In the genomic region with DNA sequence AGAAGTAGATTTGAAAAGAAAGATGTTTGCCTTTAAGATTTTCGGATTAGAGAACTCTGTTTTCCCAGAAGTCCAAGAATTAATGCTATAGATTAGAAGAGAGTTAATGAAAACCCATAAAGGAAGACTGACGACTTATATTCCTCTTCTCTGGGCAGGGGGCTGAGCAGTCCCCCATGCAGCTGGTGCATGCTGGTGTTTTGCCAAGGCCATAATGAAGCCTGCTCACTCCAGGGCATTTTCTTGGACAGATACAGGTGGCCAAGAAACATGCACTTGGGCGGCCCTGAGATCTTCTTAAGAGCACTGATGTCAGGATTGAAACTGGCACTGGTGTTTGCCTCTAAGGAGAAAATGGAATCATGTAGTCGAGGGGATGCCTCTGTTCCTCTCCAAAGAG, we compare ENCODE assay signal across 12 mouse cellular contexts.
DNase-seq lines count a peak whose midpoint lies in the region; ATAC-seq and TF ChIP-seq lines count a peak whose summit lies in the region.
"Had no signal": no experiment of that assay in that cellular context is flagged by ENCODE, and none has a peak within 500 bp of the region (broad histone marks: within the 10 kb centered on the region; RNA-seq: fewer than 3 reads in every experiment).

No protein-coding gene starts in this region.

- no peaks in the 10 kb centered on the region for H3K27me3 ChIP-seq in neural tube, embryonic 11.5 days (ENCODE audit: control insufficient read depth, insufficient read depth, low read length)
- no peaks in the 10 kb centered on the region for H3K27me3 ChIP-seq in hindbrain, embryonic 13.5 days
- no peaks in the 10 kb centered on the region for H3K27me3 ChIP-seq in neural tube, embryonic 12.5 days (replicated peaks)
- H3K27me3 ChIP-seq in kidney, adult 2 months (replicated peaks; ENCODE audit: control insufficient read depth, insufficient read depth, low read length): no peaks in the 10 kb centered on the region
- H3K27me3 ChIP-seq: limb, embryonic 15.5 days had no signal

- H3K4me2 ChIP-seq in neural tube, embryonic 11.5 days (ENCODE audit: low read depth): no peak overlapping the region
- peak overlapping the region; percentile 53; the same call in 1 of the 2 replicates for H3K4me2 ChIP-seq in hindbrain, embryonic 13.5 days
- H3K4me2 ChIP-seq in neural tube, embryonic 12.5 days (replicated peaks): no peak overlapping the region; the same call in 1 of the 2 replicates

- no peak for TF ChIP-seq POLR2A in kidney, adult 2 months (IDR thresholded peaks at IDR 0.05; ENCODE audit: low read depth, low read length)

- H3K4me3 ChIP-seq in neural tube, embryonic 11.5 days (ENCODE audit: low read depth, low read length): no peak overlapping the region
- H3K4me3 ChIP-seq in hindbrain, embryonic 13.5 days: no peak overlapping the region
- no peak overlapping the region for H3K4me3 ChIP-seq in neural tube, embryonic 12.5 days
- H3K4me3 ChIP-seq in kidney, adult 2 months (ENCODE audit: insufficient read depth, low read depth, low read length): no peak overlapping the region

- no peaks in the 10 kb centered on the region for H3K9me3 ChIP-seq in neural tube, embryonic 11.5 days (ENCODE audit: control insufficient read depth, low read length)
- no peaks in the 10 kb centered on the region for H3K9me3 ChIP-seq in hindbrain, embryonic 13.5 days
- no peaks in the 10 kb centered on the region for H3K9me3 ChIP-seq in neural tube, embryonic 12.5 days
- H3K9me3 ChIP-seq: limb, embryonic 15.5 days had no signal

- TF ChIP-seq CTCF in kidney, adult 2 months (conservative IDR thresholded peaks at IDR 0.05; ENCODE audit: insufficient read depth, insufficient read length, low read depth, low read length): no peak

- DNase-seq in neural tube, embryonic 11.5 days (ENCODE audit: low spot score): no peak
- no peak for DNase-seq in neural tube, embryonic 10.5 days (ENCODE audit: extremely low spot score, low spot score)
- DNase-seq in cerebellum, postnatal 25 days: peak; percentile 50 to 61
- no peak for DNase-seq in embryo, embryonic 10 days (ENCODE audit: low spot score)
- DNase-seq in frontal cortex, adult 2 months (ENCODE audit: extremely low spot score in 1 of 2, low spot score in 1 of 2): no peak
- DNase-seq in kidney, adult 2 months: no peak
- DNase-seq: B cell, adult 2 months; kidney, adult 11 months; lung, postnatal 14 days had no signal

- 59% methylated on average over 4 of the region's 4 CpGs for WGBS in neural tube, embryonic 11.5 days
- 37% methylated on average over 4 of the region's 4 CpGs for WGBS in hindbrain, embryonic 13.5 days
- 40% methylated on average over 4 of the region's 4 CpGs for WGBS in neural tube, embryonic 12.5 days
- WGBS in kidney, adult 2 months: 71% methylated on average over 4 of the region's 4 CpGs

- H3K36me3 ChIP-seq in neural tube, embryonic 11.5 days (ENCODE audit: control insufficient read depth, insufficient read depth, low read length): no peaks in the 10 kb centered on the region
- H3K36me3 ChIP-seq in hindbrain, embryonic 13.5 days: no peaks in the 10 kb centered on the region
- no peaks in the 10 kb centered on the region for H3K36me3 ChIP-seq in neural tube, embryonic 12.5 days
- no peaks in the 10 kb centered on the region for H3K36me3 ChIP-seq in kidney, adult 2 months (ENCODE audit: control insufficient read depth, insufficient read depth, low read length)
- H3K36me3 ChIP-seq: limb, embryonic 15.5 days had no signal

- ATAC-seq in neural tube, embryonic 11.5 days (ENCODE audit: insufficient read depth, low FRiP score, low TSS enrichment): 0 out of 2 replicates have a peak, but pooled peaks have one; percentile 28
- peak; percentile 14; the same call in 1 of the 2 replicates for ATAC-seq in hindbrain, embryonic 13.5 days (ENCODE audit: low FRiP score)
- peak; percentile 73 for ATAC-seq in neural tube, embryonic 12.5 days (ENCODE audit: low FRiP score, low read depth)

- H3K4me1 ChIP-seq in neural tube, embryonic 11.5 days (ENCODE audit: control insufficient read depth, insufficient read depth, low read length): no peaks in the 10 kb centered on the region
- H3K4me1 ChIP-seq in hindbrain, embryonic 13.5 days (replicated peaks): peaks cover 13% of the 10 kb centered on the region
- peaks cover 3% of the 10 kb centered on the region; the same call in 1 of the 2 replicates for H3K4me1 ChIP-seq in neural tube, embryonic 12.5 days
- H3K4me1 ChIP-seq in kidney, adult 2 months (ENCODE audit: control insufficient read depth, insufficient read depth, low read length): no peaks in the 10 kb centered on the region
- H3K4me1 ChIP-seq: limb, embryonic 15.5 days had no signal

- no peak overlapping the region for H3K9ac ChIP-seq in neural tube, embryonic 11.5 days (ENCODE audit: low read length)
- peak overlapping the region; percentile 58 for H3K9ac ChIP-seq in hindbrain, embryonic 13.5 days
- no peak overlapping the region for H3K9ac ChIP-seq in neural tube, embryonic 12.5 days
- H3K9ac ChIP-seq: limb, embryonic 15.5 days had no signal

- peak overlapping the region; percentile 54; the same call in 1 of the 2 replicates for H3K27ac ChIP-seq in neural tube, embryonic 11.5 days (ENCODE audit: low read depth, low read length)
- peak overlapping the region; percentile 87 for H3K27ac ChIP-seq in hindbrain, embryonic 13.5 days
- H3K27ac ChIP-seq in neural tube, embryonic 12.5 days: peak overlapping the region; percentile 33
- H3K27ac ChIP-seq in kidney, adult 2 months (ENCODE audit: insufficient read depth, low read depth, low read length): no peak overlapping the region
- H3K27ac ChIP-seq: limb, embryonic 15.5 days had no signal

Comparison
In these comparisons a context has a peak if more than half of its experiments do, and no peak if none do; other contexts are left out.
1. ATAC-seq: peak in every context shown above with its lines; median percentile 73 in neural tube, embryonic 12.5 days; 28 in neural tube, embryonic 11.5 days; 14 in hindbrain, embryonic 13.5 days.
2. DNase-seq: peak in cerebellum, postnatal 25 days (2 of 2); none in neural tube, embryonic 11.5 days (single experiment), neural tube, embryonic 10.5 days (single experiment), embryo, embryonic 10 days (single experiment), frontal cortex, adult 2 months (0 of 2) and kidney, adult 2 months (single experiment).